Mouse (Mus musculus): ENCODE data around the gene Blmh.

- TF ChIP-seq POLR2A (IDR thresholded peaks at IDR 0.05; ENCODE audit: insufficient read length, low read depth) (no peak), TCF12 (IDR thresholded peaks at IDR 0.05; ENCODE audit: insufficient read depth, poor library complexity, severe bottlenecking) (no peak), MAX (IDR thresholded peaks at IDR 0.05; ENCODE audit: low read depth) (no peak)
Observed at GRCm38 (mm10) chr11:76974680-76975319, 50.2 kb downstream of the Blmh start.

Data from myocyte (in vitro differentiated cells).